Mouse (Mus musculus): ENCODE data around the gene Cort.
"Not testable (repeated sequence)": the region's sequence is repeated elsewhere in the genome, so short reads cannot be mapped to it uniquely, and the experiment has no call there.

Gene Cort

GRCm38 (mm10) chr4:149126663-149127062 is at the start of gene Cort:
Cort (minus strand) TSS chr4:149126763.
- DNase-seq (ENCODE audit: low read depth in 1 of 2, low spot score in 2 of 2): no peak

DNA sequence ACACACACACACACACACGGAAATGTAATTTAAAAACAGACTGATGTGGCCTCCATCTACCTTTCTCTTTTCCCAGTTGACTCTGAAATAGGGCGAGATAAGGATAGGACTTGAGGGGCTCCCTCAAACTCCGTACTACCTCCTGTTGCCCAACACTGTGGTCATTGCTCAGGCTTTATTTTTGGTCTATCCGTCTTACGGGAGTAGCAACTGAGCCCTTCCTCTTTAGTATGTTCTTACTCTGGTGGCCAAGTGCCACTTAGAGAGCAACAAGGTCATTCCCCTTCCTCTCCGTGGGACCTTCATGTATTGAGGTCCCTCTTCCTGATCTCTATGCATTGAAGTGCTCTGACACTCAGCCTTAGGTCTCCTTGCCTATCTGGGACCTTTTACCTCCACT is 47.1 kb upstream of the Cort start:
- DNase-seq (ENCODE audit: low read depth in 1 of 2, low spot score in 2 of 2): no peak

DNA sequence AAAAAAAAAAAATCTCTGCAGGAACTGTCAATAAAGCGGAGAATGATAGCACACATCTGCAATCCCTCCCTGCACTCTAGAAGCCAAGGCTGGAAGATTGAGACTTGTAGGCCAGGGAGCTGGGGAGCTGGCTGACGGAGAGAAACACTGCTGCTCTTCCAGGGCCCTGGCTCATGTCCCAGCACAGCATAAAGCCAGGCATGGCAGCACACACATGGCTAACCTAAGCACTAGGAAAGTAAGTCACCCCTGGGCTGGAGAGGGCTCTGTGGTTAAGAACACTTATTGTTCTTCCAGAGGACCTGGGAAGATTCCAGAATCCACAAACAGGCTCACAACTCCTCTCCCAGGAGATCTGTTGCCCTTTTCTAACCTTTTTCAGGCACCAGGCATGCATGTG is 46.1 kb upstream of the Cort start:
- no peak for DNase-seq (ENCODE audit: low read depth in 1 of 2, low spot score in 2 of 2)

GRCm38 (mm10) chr4:149172083-149172482 is 45.5 kb upstream of the Cort start:
- no peak for DNase-seq (ENCODE audit: low read depth in 1 of 2, low spot score in 2 of 2)

DNA sequence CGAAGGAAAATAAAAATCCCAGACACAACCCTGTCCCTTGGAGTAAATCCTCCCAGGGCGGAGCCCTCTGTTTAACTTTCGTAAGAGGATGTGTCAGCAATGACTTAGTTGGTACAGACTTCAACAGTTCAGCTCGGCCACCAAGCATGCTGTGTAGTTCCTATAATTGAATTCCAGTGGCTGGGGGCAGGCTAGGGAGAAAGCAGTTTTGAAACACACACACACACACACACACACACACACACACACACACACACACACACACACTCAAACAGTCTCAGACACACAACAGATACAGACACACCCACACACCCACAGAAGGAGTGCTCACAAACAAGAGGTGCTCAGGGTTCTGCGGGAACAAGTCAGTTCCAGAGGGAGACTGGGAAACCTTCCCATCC is 45.0 kb upstream of the Cort start:
- peak; percentile 37 to 64 for DNase-seq (ENCODE audit: low read depth in 1 of 2, low spot score in 2 of 2)

GRCm38 (mm10) chr4:149170394-149170931 is 43.9 kb upstream of the Cort start:
- DNase-seq (ENCODE audit: low read depth in 1 of 2, low spot score in 2 of 2): no peak

DNA sequence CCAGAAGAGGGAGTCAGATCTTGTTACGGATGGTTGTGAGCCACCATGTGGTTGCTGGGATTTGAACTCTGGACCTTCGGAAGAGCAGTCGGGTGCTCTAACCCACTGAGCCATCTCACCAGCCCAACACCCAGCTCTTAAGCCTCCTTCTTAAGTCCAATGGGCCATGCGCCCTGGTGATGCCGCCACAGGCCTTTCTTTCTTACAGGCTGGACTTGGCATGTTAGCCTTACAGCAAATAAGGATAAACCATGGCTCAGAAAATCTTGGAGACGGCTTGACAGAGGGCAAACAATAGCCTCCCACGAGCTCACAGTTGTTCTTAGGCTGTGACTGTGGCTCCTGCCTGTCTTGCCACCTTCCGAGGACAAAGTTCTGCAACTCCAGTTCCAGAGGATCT is 43.4 kb upstream of the Cort start:
- not testable (repeated sequence) for DNase-seq (ENCODE audit: low read depth in 1 of 2, low spot score in 2 of 2)

GRCm38 (mm10) chr4:149168016-149168415 is 41.5 kb upstream of the Cort start:
- DNase-seq (ENCODE audit: low read depth in 1 of 2, low spot score in 2 of 2): no peak

DNA sequence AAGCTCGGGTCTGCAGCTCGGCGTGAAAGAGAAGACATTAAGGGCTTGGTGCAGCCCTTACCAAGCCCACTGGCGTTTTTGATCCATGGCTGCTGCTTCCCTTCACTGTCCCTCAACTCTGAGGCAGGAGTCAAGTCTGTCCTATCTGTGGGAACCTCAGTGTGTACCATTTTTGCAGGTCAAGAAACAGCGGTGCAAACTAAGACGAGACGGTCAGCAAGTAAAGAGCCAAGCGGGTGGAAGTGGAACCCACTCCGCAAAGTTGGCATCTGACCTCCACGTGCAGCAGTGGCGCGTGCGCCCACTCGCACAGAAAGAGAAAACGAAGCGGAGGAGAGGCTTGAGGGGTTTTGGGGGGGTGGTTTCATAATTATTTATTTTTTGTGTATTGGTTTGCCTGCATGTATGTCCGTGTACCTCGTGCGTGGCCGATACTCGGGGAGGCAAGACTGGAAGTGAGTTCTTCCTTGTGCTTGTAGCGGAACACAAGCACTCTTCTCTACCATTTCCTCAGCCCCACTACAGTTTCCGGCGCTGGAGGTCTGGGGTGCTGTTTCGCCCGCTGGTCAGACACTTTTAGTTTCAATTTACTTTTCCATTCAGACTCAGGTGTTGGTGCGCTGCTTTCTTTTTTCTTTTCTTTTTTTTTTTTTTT is 40.5 kb upstream of the Cort start:
- DNase-seq (ENCODE audit: low read depth in 1 of 2, low spot score in 2 of 2): no peak

- peak; percentile 84 to 89 for DNase-seq (ENCODE audit: low read depth in 1 of 2, low spot score in 2 of 2)
Observed at GRCm38 (mm10) chr4:149166215-149166946, 39.8 kb upstream of the Cort start, which contains the start of gene Pgd. Pgd (minus strand) TSS chr4:149166771.

- no peak for DNase-seq (ENCODE audit: low read depth in 1 of 2, low spot score in 2 of 2)
Observed at GRCm38 (mm10) chr4:149164150-149164549, 37.6 kb upstream of the Cort start.

- DNase-seq (ENCODE audit: low read depth in 1 of 2, low spot score in 2 of 2): no peak
Observed at GRCm38 (mm10) chr4:149163196-149163595, 36.6 kb upstream of the Cort start.

DNA sequence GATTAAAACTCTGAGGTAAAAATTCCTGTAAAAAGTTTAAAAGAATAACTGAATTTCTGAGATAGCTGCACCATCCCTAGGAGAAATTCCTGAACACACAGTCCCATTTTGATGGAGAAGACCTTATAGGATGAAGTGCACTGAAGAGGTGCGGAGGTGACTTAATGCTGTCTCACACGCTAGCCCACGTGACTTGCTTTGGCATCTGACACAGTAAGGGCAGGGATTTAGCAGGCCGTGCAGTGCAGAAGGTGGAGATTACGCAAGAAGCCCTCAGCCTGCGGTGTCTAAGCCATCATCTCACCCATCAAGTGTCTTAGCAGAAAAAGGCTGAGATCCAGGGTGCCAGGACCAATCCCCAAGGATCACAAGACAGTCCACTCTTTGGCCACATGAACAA is 34.6 kb upstream of the Cort start:
- DNase-seq (ENCODE audit: low read depth in 1 of 2, low spot score in 2 of 2): no peak

DNA sequence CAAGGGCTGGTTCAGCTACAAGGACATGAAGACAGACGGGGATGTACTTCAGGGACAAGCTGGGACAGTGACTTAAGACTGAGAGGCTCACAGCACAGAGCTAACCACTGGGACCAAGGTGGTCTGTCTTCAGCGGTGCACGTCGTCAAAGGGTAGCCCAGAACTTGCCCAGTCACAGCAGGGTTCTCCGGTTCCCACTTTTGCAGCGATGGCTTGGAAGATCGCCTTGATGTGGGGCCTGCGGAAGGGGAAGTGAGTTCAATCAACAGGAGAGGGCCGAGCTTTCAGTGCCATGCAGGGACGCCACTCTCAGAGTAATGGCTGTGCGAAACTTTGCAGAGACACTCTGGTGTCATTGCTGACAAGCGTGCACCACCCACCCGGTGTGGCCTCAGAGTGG is 33.3 kb upstream of the Cort start:
- DNase-seq (ENCODE audit: low read depth in 1 of 2, low spot score in 2 of 2): no peak

- no peak for DNase-seq (ENCODE audit: low read depth in 1 of 2, low spot score in 2 of 2)
Observed at GRCm38 (mm10) chr4:149159203-149159602, 32.6 kb upstream of the Cort start.

- DNase-seq (ENCODE audit: low read depth in 1 of 2, low spot score in 2 of 2): no peak
Observed at GRCm38 (mm10) chr4:149157415-149157973, 30.9 kb upstream of the Cort start.

DNA sequence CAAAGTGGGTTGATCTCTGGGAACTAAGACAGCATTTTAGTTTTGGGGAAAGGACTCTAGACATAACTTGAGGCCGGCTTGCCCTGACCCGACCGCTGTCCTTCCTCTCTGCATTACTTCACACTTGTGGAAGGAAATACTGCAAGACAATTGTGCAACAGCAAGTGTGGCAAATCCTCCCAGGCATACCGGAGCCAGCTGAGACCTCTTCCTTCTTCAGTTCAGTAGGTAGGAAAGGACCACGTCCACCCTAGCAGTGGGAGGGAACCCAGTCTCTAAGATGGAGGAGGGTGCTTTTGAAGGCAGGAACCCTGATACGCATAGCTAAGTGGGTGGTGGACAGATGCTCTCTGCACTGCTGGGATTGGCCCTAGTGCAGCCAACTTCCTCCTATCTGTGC is 29.1 kb upstream of the Cort start:
- DNase-seq (ENCODE audit: low read depth in 1 of 2, low spot score in 2 of 2): peak; percentile 63 to 68

DNA sequence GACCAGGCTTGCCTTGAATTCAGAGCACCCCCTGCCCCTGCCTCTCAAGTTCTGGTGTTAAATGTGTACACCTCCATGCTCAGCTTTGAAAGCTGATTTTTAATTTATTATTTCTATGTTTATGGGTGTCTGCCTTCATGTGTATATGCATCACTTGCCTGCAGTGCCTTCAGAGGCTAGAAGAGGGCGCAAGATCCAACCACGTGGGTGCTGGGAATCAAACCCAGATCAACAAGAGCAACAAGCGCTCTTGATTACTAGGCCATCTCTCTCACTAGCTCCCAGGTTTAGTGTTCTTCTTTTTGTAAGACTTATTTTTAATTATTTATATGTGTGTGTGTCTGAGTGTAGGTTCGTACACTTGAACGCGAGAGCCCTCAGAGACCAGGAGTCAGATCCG is 28.3 kb upstream of the Cort start:
- DNase-seq (ENCODE audit: low read depth in 1 of 2, low spot score in 2 of 2): no peak

GRCm38 (mm10) chr4:149150721-149151120 is 24.2 kb upstream of the Cort start:
- no peak for DNase-seq (ENCODE audit: low read depth in 1 of 2, low spot score in 2 of 2)

DNA sequence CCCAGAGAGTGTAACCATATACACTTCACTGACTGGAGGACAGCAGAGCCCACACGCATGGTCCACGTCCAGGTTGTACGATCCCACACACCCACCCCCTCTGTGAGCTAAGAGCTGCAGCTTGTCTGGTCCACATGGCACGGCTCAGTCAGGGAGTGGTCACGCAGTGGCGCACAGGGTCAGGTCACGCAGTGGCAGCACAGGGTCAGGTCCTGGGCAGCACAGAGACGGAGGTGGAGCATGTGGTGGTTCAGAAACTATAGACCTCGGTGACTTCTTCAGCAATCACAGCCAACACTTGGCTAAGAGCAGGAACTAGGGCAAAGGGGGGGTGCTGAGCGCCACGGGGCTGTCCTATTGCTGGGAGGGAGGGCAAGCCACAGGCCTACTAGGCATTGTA is 23.7 kb upstream of the Cort start:
- DNase-seq (ENCODE audit: low read depth in 1 of 2, low spot score in 2 of 2): no peak

- DNase-seq (ENCODE audit: low read depth in 1 of 2, low spot score in 2 of 2): no peak
Observed at GRCm38 (mm10) chr4:149149611-149150010, 23.0 kb upstream of the Cort start.

DNA sequence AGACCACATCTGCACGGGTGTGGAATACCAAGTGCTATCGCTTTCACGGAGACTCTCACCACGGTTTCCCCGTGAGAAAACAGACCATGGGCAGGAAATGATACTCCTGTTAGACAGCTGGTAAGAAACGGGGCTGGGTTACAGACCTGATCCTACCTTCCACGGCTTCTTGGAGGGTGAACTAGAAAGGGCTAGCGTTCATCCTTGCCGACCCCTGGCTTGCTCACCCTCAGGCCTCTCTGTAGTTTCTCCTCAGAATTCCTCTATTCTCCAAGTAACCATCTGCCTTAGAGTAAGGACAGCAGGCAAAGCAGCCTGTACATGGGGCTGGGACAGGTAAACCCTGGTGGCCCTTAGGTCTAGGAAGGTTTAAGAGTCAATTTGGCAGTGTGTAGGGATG is 22.6 kb upstream of the Cort start:
- no peak for DNase-seq (ENCODE audit: low read depth in 1 of 2, low spot score in 2 of 2)

Measured in monocyte, adult 2 months (primary cell).